Mouse (Mus musculus): Measurements from ENCODE around the gene Siglecg. TPM values are rescaled to one million over a fixed set of nuclear protein-coding genes. Genes with fewer than 3 reads are reported as not detected.

Siglecg gene
- total RNA-seq, 2 experiments from 2014 or later = 0.23 TPM; not detected in 1

DNA sequence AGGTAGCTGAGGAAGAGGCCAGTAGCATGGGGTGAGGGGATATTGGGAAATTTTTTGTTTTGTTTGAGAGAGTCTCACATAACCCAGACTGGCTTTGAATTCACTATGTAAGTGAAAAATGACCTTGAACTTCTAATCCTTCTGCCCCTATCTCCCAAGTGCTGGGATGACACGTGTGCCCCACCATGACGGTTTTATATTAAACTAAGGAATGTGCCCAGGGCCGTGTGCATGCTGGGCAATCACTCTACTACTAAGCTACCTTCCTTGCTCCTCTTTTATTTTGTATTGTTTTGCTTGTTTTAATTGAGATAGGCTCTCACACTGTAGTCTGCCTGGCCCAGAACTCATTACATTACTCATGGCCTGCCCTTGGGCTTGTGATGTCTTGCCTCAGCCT is 33.1 kb downstream of the Siglecg start:
- no peak for DNase-seq (ENCODE audit: low spot score in 2 of 2)

DNA sequence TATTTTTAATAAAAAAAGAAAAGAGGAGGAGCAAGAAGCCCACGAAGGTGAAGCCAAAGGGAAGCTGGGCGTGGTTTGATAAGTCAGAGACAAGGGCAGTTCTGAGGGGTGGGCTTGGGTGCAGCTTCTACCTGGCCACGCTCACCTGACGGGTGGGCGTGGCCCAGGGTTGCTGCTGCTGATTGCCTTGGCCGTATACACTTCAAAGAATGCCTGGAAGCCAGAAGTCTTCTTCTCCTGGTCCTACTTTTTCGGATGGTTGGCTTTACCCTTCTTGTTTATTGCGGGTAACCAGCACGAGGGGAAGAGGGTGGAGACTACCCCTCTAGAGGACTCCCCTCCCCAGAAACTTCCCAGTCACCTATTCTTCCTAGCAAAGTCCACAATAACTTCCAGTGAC is 34.7 kb downstream of the Siglecg start:
- no peak for DNase-seq (ENCODE audit: low spot score in 2 of 2)

DNA sequence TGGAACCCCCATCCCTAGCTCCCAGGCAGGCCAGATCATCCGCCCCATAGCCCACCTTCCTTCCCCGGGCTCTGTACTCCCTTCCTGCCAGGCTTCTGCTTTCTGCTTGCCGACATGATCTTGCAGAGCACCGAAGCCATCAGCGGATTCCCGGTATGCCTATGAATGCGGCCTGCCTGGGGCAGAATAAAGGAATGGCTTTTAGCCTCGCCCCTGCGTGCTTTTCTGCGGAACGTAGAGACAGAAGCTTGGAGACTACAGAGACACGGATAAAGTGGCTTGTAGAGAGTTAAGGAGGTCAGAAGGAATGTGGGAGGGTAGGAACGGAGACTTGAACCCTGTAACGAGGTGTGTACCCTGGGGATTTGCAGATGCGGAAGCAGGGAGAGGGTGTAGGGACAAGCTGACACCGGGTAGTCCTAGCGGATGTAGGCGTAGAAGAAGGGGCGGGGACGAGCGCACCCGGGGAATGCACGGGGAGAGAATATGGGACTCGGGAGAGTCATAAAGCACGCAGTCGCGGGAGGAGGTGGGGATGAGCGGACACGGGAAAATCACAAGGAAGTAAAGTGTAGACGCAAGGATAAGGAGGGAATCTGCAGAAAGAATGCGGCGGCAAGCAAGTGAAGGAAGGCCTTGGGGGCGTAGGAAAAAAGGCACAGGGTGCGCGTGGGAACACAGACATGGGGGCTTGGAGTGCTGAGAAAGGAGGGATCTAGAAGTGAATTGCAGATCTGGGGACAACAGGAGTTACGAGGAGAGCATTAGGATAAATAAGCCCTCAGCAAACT is 35.3 kb downstream of the Siglecg start:
- DNase-seq (ENCODE audit: low spot score in 2 of 2) = peak; percentile 53 to 75

DNA sequence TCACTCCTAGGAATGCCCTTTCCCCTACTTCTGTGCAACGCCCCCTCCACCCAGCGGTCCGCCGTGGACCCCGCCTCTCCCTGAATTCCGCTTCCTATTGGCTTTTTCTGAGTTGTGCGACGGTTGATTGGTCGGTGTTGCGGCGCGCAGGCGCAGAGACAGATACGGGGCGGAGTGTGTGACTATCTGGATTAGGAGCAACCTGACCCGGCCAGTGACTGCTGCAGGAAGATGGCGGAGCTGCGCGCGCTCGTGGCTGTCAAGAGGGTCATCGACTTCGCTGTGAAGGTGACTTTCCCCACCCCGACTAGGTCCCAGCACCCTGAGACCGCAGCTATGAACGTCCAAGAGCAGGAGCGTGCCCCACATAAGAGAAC is 35.9 kb downstream of the Siglecg start, which contains the start of the genes Etfb and Gm45233:
TSS of gene Etfb (plus strand) at position 167 of the 377 bp plus-strand sequence.
TSS of gene Gm45233 (plus strand) at position 212 of the 377 bp plus-strand sequence.
- DNase-seq (ENCODE audit: low spot score in 2 of 2) = peak; percentile 90 to 95

DNA sequence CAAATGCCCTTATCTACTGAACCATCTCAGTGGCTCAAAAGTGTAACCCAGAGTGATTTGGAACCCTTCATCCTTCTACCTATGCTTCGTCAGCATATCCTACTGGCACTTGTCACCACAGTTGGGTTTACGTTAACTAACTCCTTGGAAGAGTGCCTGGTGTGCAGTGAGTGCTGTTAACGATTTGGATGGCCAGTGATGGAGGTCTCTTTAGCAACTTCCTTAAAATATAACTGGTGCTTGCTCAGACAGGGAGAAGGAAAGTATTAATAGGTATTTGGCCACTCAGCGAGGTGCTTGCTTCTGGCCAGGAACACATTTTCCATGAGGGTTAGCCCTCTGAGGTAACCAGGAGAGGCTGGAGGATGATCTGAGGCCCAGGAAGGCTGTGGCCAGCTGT is 39.8 kb downstream of the Siglecg start:
- no peak for DNase-seq (ENCODE audit: low spot score in 2 of 2)

DNA sequence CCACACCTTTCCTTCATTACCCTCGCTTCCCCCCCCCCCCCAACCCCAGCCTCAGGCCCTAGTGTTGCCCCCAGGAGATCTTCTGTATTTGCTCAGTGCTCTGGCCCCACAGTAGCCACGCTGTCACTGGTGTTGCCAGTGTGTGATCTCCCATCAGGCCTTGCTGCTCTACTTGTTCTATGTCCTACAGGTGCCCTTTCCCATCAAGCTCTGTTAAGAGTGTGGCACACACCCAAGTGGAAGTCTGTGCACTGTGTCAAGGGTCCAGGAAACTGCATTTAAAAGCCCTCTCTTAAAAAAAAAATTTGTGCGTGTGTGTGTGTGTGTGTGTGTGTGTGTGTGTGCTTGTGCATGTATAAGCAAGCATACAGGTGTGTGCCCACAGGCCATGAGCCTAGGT is 40.2 kb downstream of the Siglecg start:
- no peak for DNase-seq (ENCODE audit: low spot score in 2 of 2)

DNA sequence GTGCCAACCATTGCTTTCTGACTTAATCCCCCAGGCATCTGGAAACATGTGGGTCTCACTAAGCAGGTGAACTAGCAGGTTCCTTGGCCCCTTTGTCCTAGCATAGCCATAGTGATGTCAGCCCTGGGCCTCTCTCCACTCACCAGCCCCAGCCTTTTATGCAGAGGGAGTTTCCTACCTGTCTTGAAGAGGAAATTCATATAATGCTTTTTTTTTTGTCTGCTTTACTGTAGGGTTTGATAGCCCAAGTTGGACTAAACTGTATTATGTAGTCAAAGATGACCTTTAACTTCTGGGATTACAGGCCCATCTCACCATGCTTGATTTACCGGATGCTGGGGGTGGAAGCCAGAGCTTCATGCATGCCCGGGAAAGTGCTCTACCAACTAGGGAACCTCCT is 41.8 kb downstream of the Siglecg start:
- DNase-seq (ENCODE audit: low spot score in 2 of 2) = no peak

DNA sequence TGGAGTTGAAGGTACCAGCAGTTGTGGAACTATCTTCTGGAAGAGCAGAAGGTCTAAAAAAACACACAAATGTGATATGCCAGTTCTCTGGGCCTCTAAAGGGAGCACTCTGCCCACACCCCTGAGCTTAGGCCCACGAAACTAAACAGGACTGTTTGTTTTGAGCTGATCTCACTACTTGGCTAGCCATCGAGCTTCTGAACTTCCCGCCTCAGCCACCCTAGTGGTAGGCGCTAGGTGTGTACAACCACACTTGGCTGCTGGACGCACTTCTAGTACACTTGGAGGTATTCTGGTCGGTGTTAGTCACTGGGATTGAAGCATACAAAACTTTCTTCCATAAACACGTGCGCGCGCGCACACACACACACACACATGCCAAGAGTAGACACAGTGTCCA is 43.7 kb downstream of the Siglecg start:
- no peak for DNase-seq (ENCODE audit: low spot score in 2 of 2)

DNA sequence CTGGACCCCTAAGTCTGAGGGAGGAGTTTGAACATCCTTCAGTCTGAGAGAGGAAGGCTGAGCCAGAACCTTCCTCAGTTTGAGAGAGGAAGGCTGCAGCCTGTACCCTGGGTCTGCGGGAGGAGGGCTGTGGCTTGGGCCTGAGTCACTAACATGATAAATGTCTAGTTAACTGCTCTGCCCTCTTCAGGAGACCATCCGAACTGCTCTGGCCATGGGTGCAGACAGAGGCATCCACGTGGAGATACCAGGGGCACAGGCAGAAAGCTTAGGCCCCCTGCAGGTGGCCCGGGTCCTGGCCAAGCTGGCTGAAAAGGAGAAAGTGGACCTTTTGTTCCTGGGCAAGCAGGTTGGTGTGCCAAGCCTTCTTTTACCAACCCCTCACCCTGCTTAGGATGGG is 44.6 kb downstream of the Siglecg start:
- DNase-seq (ENCODE audit: low spot score in 2 of 2) = no peak

DNA sequence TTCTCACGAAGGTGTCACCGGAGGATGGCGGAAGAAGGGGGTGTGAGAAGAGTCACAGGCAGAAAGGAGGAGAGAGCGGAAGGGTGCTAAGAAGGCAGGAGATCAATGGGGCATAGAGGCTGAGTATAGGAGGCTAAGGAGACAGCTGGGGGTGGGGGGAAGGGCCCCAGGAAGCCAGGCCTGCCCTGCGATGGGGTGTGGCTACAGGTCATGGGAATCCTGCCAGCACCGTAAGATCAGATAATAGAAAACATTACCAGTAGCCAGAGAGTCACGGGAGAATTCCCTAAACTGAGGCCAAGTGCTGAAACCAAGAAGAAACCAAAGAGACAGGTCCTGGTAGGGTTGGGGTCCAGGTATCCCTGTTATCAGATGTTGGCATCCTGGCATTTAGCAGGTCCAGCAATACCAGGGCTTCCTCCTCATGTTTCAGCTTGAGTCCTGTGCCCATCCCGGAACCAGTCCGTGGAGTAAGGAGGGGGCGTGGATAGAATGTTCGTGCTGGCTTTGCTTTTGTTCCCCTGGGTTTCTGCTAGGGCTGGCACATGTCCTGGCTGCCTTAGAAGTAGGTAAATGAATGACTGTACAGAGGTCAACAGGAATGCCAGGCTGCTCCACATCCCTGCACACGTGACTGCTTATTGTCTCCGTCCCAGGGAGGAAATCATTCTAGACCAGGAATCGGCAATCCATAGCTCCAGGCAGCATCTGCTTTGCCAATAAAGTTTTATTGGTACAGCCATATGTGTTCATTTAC is 45.8 kb downstream of the Siglecg start:
- no peak for DNase-seq (ENCODE audit: low spot score in 2 of 2)

DNA sequence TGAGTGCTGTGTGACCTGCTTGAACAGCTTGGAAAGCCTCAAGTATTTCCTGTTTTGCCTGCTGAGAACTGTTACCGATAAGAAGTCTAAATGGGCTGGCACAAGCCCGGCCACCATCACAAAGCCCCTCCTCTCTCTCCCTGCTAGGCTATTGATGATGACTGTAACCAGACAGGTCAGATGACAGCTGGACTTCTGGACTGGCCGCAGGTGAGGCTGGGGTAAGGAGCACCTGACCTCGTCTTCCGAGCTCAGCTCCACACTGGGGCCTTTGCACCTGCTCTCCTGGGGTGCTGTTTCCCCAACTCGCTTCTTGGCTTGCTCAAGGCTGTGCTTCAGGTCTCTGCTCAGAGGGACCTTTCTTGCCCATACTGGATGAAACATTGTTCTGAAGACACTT is 46.4 kb downstream of the Siglecg start:
- no peak for DNase-seq (ENCODE audit: low spot score in 2 of 2)

DNA sequence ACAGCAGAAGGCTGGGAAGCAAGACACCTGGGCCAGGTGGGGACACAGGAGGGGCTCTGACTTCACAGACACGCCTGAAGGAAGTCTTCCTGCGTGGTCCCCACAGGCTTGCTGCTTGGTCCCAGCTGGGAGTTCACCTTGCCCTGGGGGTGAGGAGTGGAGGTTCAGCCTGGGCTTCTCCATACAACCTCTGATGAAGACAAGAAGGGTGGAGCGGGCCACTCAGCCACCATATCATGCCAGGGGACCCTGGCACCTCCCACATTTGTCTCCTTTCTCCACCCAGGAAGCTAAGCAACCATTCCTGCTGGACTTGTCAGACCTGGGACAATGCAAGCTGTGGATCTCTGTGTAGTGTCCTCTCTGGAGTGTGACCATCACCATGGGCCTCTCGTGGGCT is 54.8 kb downstream of the Siglecg start, which contains the start of gene Vsig10l:
TSS of gene Vsig10l (plus strand) at position 301 of the 400 bp plus-strand sequence.
- no peak for DNase-seq (ENCODE audit: low spot score in 2 of 2)

DNA sequence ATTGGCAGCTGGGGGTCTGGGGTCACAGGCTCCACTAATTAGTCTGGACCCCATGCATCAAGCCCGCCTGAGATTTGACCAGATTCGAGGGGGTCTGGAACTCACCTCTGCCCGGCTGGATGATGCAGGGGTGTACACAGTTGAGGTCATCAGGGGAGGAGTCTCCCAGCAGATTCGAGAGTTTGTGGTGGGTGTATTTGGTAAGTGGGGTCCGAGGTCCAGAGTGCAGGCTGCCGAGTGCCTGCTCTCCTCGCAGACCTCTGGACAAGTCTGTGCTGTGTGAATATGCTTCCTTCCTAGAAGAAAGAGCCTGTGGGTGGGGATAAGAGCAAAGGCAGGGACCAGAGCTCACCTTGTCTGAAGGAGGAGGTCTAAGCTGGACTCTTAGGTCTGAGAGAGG is 56.0 kb downstream of the Siglecg start:
- no peak for DNase-seq (ENCODE audit: low spot score in 2 of 2)

DNA sequence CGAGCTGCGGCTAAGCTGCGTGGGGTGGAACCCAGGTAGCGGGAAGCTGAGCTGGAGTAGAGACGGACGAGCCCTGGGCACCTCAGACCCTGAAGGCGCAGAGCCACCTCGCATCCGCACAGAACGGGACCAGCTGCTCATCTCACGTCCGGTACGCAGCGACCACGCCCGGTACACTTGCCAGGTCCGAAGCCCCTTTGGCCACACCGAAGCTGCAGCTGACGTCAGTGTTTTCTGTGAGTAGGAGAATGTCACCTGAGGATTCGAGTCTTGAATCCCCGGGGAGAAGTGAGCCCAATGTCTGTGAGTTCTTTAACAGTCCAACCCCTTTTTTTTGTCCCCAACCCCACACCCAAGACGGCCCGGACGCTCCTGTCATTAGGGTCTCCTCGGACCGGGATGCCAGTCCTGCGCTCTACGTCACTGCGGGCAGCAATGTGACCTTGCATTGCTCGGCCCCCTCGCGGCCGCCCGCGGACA is 56.9 kb downstream of the Siglecg start:
- DNase-seq (ENCODE audit: low spot score in 2 of 2) = no peak

DNA sequence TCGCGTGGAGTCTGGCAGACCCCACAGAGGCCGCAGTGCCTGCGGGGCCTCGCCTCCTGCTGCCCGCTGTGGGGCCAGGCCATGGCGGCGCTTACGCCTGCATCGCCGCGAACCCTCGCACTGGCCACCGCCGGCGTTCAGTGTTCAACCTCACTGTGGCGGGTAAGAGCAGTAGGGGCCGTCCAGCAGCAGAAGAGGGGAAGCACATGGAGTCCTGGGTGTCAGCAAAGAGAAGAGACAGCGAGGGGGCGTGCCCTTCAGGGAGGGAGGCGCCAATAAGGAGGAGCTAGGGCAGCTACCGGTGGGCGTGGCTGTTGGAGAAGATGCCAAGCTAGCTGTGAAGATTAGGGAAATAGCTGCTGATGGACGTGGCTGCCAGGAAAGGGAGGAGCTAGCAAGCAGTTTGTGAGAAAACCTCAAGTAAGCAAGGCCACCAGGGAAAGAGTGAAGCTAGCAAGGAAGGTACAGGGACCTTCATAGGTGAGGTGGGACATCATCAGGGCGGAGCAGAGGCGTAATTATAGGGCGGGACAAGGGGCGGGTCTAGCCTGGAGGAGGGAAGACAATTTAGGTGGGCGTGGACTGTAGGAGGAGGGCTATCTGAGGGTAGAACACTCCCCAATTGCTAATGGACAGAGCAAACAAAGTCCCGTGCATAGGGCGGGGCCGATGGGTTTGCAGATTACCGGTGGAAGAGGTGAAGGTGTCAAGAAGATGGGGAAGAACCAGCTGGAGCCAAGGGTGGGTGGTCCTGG is 57.5 kb downstream of the Siglecg start:
- peak; percentile 62 to 68 for DNase-seq (ENCODE audit: low spot score in 2 of 2)

DNA sequence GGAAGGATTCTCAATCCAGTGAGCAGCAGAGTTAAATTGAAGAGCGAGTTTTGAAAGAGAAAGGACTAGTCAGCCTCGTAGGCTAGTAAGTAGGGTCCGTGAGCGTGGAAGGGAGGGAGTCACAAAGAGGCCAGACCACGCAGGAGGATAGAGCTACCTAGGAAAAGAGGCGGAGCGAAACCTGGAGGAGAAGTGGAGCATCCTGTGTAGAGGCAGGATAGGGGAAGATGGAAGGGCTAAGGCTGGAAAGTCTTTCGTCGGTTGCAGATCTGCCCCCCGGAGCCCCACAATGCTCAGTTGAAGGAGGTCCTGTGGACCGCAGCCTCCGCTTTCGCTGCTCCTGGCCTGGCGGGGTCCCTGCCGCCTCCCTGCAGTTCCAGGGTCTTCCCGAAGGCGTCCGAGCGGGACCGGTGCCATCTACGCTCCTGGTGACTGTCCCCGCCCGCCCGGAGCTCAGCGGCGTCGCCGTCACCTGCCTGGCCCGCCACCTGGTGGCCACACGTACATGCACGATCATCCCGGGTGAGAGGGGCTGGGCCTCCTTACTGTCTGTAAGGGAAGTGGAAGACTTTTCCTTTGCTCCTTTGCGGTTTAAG is 58.2 kb downstream of the Siglecg start:
- peak; percentile 71 to 72 for DNase-seq (ENCODE audit: low spot score in 2 of 2)

Small RNA genes lying within 50 kb of the gene (microRNA-seq; reads per million reads assigned to microRNA genes)
- gene Mir7051 = 0.75 to 1.5 reads per million in 2 experiments

Other genes starting within 250 kb of the Siglecg start
- gene Zfp715, start 94.9 kb upstream of the Siglecg start, total RNA-seq (2021) = 10 to 100 TPM; 21.0 to 22.8 TPM
- under 1 TPM; 0.49 to 0.66 TPM for gene Siglecf, start 56.9 kb upstream of the Siglecg start, total RNA-seq (2021)
- gene Lim2, start 19.5 kb downstream of the Siglecg start, total RNA-seq (2021) = not detected
- not detected for gene Nkg7, start 28.9 kb downstream of the Siglecg start, total RNA-seq (2021)
- not detected for gene Cldnd2, start 32.6 kb downstream of the Siglecg start, total RNA-seq (2021)
- gene Etfb, start 35.9 kb downstream of the Siglecg start, total RNA-seq (2021) = 10 to 100 TPM; 59.0 to 64.5 TPM
- gene Gm45233, start 35.9 kb downstream of the Siglecg start, total RNA-seq (2021) = under 1 TPM in 1 of 2 experiments, not detected in 1; 0.81 TPM
- 1 to 10 TPM; 1.2 to 2.5 TPM for gene Vsig10l, start 54.9 kb downstream of the Siglecg start, total RNA-seq (2021)
- 10 to 100 TPM; 20.6 to 24.9 TPM for gene Iglon5, start 81.9 kb downstream of the Siglecg start, total RNA-seq (2021)
- not detected for gene 4931406B18Rik, start 97.7 kb downstream of the Siglecg start, total RNA-seq (2021)
- gene Cd33, start 136.2 kb downstream of the Siglecg start, total RNA-seq (2021) = 1 to 10 TPM; 3.9 to 4.8 TPM
- 1 to 10 TPM; 5.2 to 6.0 TPM for gene Zfp658, start 154.1 kb downstream of the Siglecg start, total RNA-seq (2021)
- gene Zfp719, start 171.4 kb downstream of the Siglecg start, total RNA-seq (2021) = 10 to 100 TPM; 16.3 to 20.9 TPM
- gene Zfp819, start 199.0 kb downstream of the Siglecg start, total RNA-seq (2021) = under 1 TPM in 1 of 2 experiments, not detected in 1; 0.26 TPM
- not detected for gene Ceacam18, start 226.5 kb downstream of the Siglecg start, total RNA-seq (2021)